Mouse (Mus musculus): ENCODE results near the gene Atg2a.

DNA sequence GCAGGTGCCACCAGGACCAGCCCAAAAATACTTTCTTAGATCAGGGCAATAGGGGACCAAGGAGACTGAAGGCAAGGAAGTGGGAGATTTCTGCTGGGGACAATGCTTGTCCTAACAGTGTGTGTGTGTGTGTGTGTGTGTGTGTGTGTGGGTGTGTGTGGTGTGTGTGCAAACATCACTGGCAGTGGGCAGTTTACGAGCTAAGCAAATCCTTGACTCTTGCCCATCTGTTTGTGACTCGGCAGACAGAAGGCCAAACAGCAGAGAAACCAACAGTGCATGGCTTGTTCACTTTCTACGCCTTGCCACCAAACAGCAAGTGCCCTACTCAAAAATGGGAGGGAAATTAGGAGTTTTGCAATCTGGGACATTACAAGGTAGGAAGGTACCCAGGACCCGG is 32.1 kb downstream of the Atg2a start:
- TF ChIP-seq POLR2A (IDR thresholded peaks at IDR 0.05; ENCODE audit: low read depth, low read length) (no peak), CTCF (conservative IDR thresholded peaks at IDR 0.05; ENCODE audit: insufficient read depth, insufficient read length, low read depth, low read length) (no peak)

Data from kidney, adult 2 months (tissue).